22 mouse cellular contexts compared by ENCODE assay signal in genomic region chr5:38795139-38795538, GRCm38 (mm10).
A peak's percentile ranks its signal among the peaks of the same experiment; 100 is the strongest.
DNase-seq lines count a peak whose midpoint lies in the region; ATAC-seq lines count a peak whose summit lies in the region.
"Had no signal": no experiment of that assay in that cellular context is flagged by ENCODE, and none has a peak within 500 bp of the region (broad histone marks: within the 10 kb centered on the region; RNA-seq: fewer than 3 reads in every experiment).

No protein-coding gene starts in this region.

- no peaks in the 10 kb centered on the region for H3K9me3 ChIP-seq in forebrain, embryonic 11.5 days (ENCODE audit: control insufficient read depth, low read length)
- H3K9me3 ChIP-seq in forebrain, embryonic 10.5 days: no peaks in the 10 kb centered on the region
- H3K9me3 ChIP-seq in midbrain, embryonic 15.5 days: no peaks in the 10 kb centered on the region
- H3K9me3 ChIP-seq in midbrain, embryonic 11.5 days (ENCODE audit: control insufficient read depth, low read length): no peaks in the 10 kb centered on the region
- no peaks in the 10 kb centered on the region for H3K9me3 ChIP-seq in hindbrain, embryonic 15.5 days
- H3K9me3 ChIP-seq: embryonic facial prominence, embryonic 10.5 days; heart, embryonic 15.5 days had no signal

- WGBS in forebrain, embryonic 11.5 days: 66% methylated on average over 11 of the region's 11 CpGs
- 70% methylated on average over 11 of the region's 11 CpGs for WGBS in forebrain, embryonic 10.5 days
- WGBS in midbrain, embryonic 15.5 days: 51% methylated on average over 11 of the region's 11 CpGs
- WGBS in midbrain, embryonic 11.5 days: 72% methylated on average over 11 of the region's 11 CpGs
- WGBS in hindbrain, embryonic 15.5 days: 47% methylated on average over 11 of the region's 11 CpGs

- peak; percentile 37 for DNase-seq in forebrain, embryonic 11.5 days (ENCODE audit: low spot score)
- no peak for DNase-seq in forebrain, embryonic 10.5 days (ENCODE audit: extremely low spot score, low spot score)
- DNase-seq in midbrain, embryonic 11.5 days (ENCODE audit: low spot score, missing footprints): no peak
- peak; percentile 44 for DNase-seq in retina, embryonic 14.5 days (ENCODE audit: low spot score)
- DNase-seq in spleen, postnatal 14 days (ENCODE audit: low spot score in 2 of 2): no peak
- DNase-seq in left cerebral cortex, postnatal 36 days (ENCODE audit: low spot score in 2 of 2): no peak
- DNase-seq: adrenal gland, postnatal 10 days; cerebellum, adult 11 months; cerebellum, postnatal 36 days; gastrocnemius, postnatal 25 days; right cerebral cortex, postnatal 14 days; spleen, adult 18-20 months; thymus, adult 18-20 months had no signal

- H3K4me3 ChIP-seq in forebrain, embryonic 11.5 days (ENCODE audit: low read depth, low read length): no peak overlapping the region
- no peak overlapping the region for H3K4me3 ChIP-seq in forebrain, embryonic 10.5 days
- no peak overlapping the region for H3K4me3 ChIP-seq in midbrain, embryonic 15.5 days
- no peak overlapping the region for H3K4me3 ChIP-seq in midbrain, embryonic 11.5 days (ENCODE audit: low read depth, low read length)
- H3K4me3 ChIP-seq in hindbrain, embryonic 15.5 days: no peak overlapping the region
- H3K4me3 ChIP-seq: embryonic facial prominence, embryonic 10.5 days; heart, embryonic 15.5 days had no signal

- H3K4me2 ChIP-seq in forebrain, embryonic 11.5 days (ENCODE audit: low read depth, low read length, severe bottlenecking): no peak overlapping the region
- no peak overlapping the region for H3K4me2 ChIP-seq in midbrain, embryonic 15.5 days
- no peak overlapping the region for H3K4me2 ChIP-seq in midbrain, embryonic 11.5 days
- 0 out of 2 replicates have a peak overlapping the region, but pooled peaks have one; percentile 5 for H3K4me2 ChIP-seq in hindbrain, embryonic 15.5 days
- H3K4me2 ChIP-seq: heart, embryonic 15.5 days had no signal

- ATAC-seq in forebrain, embryonic 11.5 days (replicated peaks; ENCODE audit: low FRiP score): no peak
- ATAC-seq in midbrain, embryonic 15.5 days (replicated peaks): peak; percentile 69; the same call in 1 of the 2 replicates
- no peak for ATAC-seq in midbrain, embryonic 11.5 days (ENCODE audit: low FRiP score)
- peak; percentile 27; the same call in 1 of the 2 replicates for ATAC-seq in hindbrain, embryonic 15.5 days (ENCODE audit: low FRiP score, low read depth)
- ATAC-seq: activated CD4-positive, CD25-positive, alpha-beta regulatory T cell, adult 4 months; CD4-positive, CD25-positive, alpha-beta regulatory T cell, adult 4 months; intestine, postnatal 0 days; Patski had no signal

- H3K36me3 ChIP-seq in forebrain, embryonic 11.5 days (ENCODE audit: control insufficient read depth, insufficient read depth, low read length): no peaks in the 10 kb centered on the region
- no peaks in the 10 kb centered on the region for H3K36me3 ChIP-seq in forebrain, embryonic 10.5 days (replicated peaks)
- no peaks in the 10 kb centered on the region for H3K36me3 ChIP-seq in midbrain, embryonic 15.5 days (replicated peaks)
- no peaks in the 10 kb centered on the region for H3K36me3 ChIP-seq in midbrain, embryonic 11.5 days (ENCODE audit: control insufficient read depth, insufficient read depth, low read length)
- no peaks in the 10 kb centered on the region for H3K36me3 ChIP-seq in hindbrain, embryonic 15.5 days
- H3K36me3 ChIP-seq: embryonic facial prominence, embryonic 10.5 days; heart, embryonic 15.5 days had no signal

- no peaks in the 10 kb centered on the region for H3K27me3 ChIP-seq in forebrain, embryonic 11.5 days (ENCODE audit: control insufficient read depth, insufficient read depth, low read length)
- no peaks in the 10 kb centered on the region for H3K27me3 ChIP-seq in forebrain, embryonic 10.5 days (ENCODE audit: poor library complexity, severe bottlenecking)
- no peaks in the 10 kb centered on the region for H3K27me3 ChIP-seq in midbrain, embryonic 15.5 days (replicated peaks)
- H3K27me3 ChIP-seq in midbrain, embryonic 11.5 days (ENCODE audit: control insufficient read depth, insufficient read depth, low read length): no peaks in the 10 kb centered on the region
- no peaks in the 10 kb centered on the region for H3K27me3 ChIP-seq in hindbrain, embryonic 15.5 days
- H3K27me3 ChIP-seq: heart, embryonic 15.5 days; Patski had no signal

- intact Hi-C loops in left cerebral cortex, postnatal 36 days (cut with DNase I): no loop called here

- no peak overlapping the region for H3K9ac ChIP-seq in forebrain, embryonic 11.5 days (ENCODE audit: low read length)
- no peak overlapping the region for H3K9ac ChIP-seq in midbrain, embryonic 15.5 days
- no peak overlapping the region for H3K9ac ChIP-seq in midbrain, embryonic 11.5 days (ENCODE audit: low read length)
- no peak overlapping the region for H3K9ac ChIP-seq in hindbrain, embryonic 15.5 days
- H3K9ac ChIP-seq: heart, embryonic 15.5 days; liver, embryonic 14.5 days had no signal

- no peaks in the 10 kb centered on the region; the same call in 1 of the 2 replicates for H3K4me1 ChIP-seq in forebrain, embryonic 11.5 days (replicated peaks; ENCODE audit: control insufficient read depth, insufficient read depth, low read length)
- H3K4me1 ChIP-seq in forebrain, embryonic 10.5 days: peaks cover 12% of the 10 kb centered on the region
- H3K4me1 ChIP-seq in midbrain, embryonic 15.5 days: peaks cover 4% of the 10 kb centered on the region; the same call in 1 of the 2 replicates
- H3K4me1 ChIP-seq in midbrain, embryonic 11.5 days (ENCODE audit: control insufficient read depth, insufficient read depth, low read length): no peaks in the 10 kb centered on the region
- peaks cover 7% of the 10 kb centered on the region for H3K4me1 ChIP-seq in hindbrain, embryonic 15.5 days (replicated peaks)
- H3K4me1 ChIP-seq: heart, embryonic 15.5 days had no signal

- H3K27ac ChIP-seq in forebrain, embryonic 11.5 days (ENCODE audit: low read depth, low read length): no peak overlapping the region
- H3K27ac ChIP-seq in forebrain, embryonic 10.5 days: no peak overlapping the region
- no peak overlapping the region for H3K27ac ChIP-seq in midbrain, embryonic 15.5 days
- H3K27ac ChIP-seq in midbrain, embryonic 11.5 days (ENCODE audit: low read depth, low read length): no peak overlapping the region
- no peak overlapping the region; the same call in 1 of the 2 replicates for H3K27ac ChIP-seq in hindbrain, embryonic 15.5 days (replicated peaks)
- H3K27ac ChIP-seq: embryonic facial prominence, embryonic 10.5 days; heart, embryonic 15.5 days; liver, embryonic 14.5 days had no signal

Comparison
In these comparisons a context has a peak if more than half of its experiments do, and no peak if none do; other contexts are left out.
1. ATAC-seq: peak in midbrain, embryonic 15.5 days (single experiment) and hindbrain, embryonic 15.5 days (single experiment); none in forebrain, embryonic 11.5 days (single experiment) and midbrain, embryonic 11.5 days (single experiment).
2. DNase-seq: peak in forebrain, embryonic 11.5 days (single experiment) and retina, embryonic 14.5 days (single experiment); none in forebrain, embryonic 10.5 days (single experiment), midbrain, embryonic 11.5 days (single experiment), spleen, postnatal 14 days (0 of 2) and left cerebral cortex, postnatal 36 days (0 of 2).